Mouse (Mus musculus): ENCODE data around the gene Lao1.

GRCm38 (mm10) chr4:119014997-119015396 is 53.6 kb downstream of the Lao1 start:
- TF ChIP-seq RCOR1 (conservative IDR thresholded peaks at IDR 0.05; ENCODE audit: low read depth, low read length), result no peak
- no peak for TF ChIP-seq MXI1 (IDR thresholded peaks at IDR 0.05; ENCODE audit: low read depth, low read length)
- TF ChIP-seq TCF12 (IDR thresholded peaks at IDR 0.05; ENCODE audit: low read depth, low read length), result no peak
- TF ChIP-seq CTCF (conservative IDR thresholded peaks at IDR 0.05 in 1 of 2, IDR thresholded peaks at IDR 0.05 in 1 of 2; ENCODE audit: low read depth in 2 of 2, low read length in 2 of 2), result no peak
- TF ChIP-seq UBTF (IDR thresholded peaks at IDR 0.05; ENCODE audit: low read depth, low read length), result no peak
- no peak for TF ChIP-seq POLR2A (IDR thresholded peaks at IDR 0.05; ENCODE audit: low read depth, low read length)
- no peak for TF ChIP-seq MEF2A (IDR thresholded peaks at IDR 0.05; ENCODE audit: borderline replicate concordance, low read depth, low read length)
- no peak for TF ChIP-seq CHD2 (IDR thresholded peaks at IDR 0.05; ENCODE audit: low read length)
- TF ChIP-seq TBP (conservative IDR thresholded peaks at IDR 0.05; ENCODE audit: low read depth, low read length), result no peak
- TF ChIP-seq JUN (IDR thresholded peaks at IDR 0.05; ENCODE audit: insufficient read depth, low read depth, low read length), result no peak
- no peak for TF ChIP-seq CHD1 (IDR thresholded peaks at IDR 0.05; ENCODE audit: low read depth, low read length)
- no peak for TF ChIP-seq EP300 (IDR thresholded peaks at IDR 0.05; ENCODE audit: low read length)
- no peak for TF ChIP-seq ZC3H11A (IDR thresholded peaks at IDR 0.05; ENCODE audit: low read depth, low read length)
- no peak for TF ChIP-seq SMC3 (IDR thresholded peaks at IDR 0.05; ENCODE audit: low read depth, low read length)

All from CH12.LX (cell line).